ENCODE assay signal across 30 mouse cellular contexts in the genomic region with DNA sequence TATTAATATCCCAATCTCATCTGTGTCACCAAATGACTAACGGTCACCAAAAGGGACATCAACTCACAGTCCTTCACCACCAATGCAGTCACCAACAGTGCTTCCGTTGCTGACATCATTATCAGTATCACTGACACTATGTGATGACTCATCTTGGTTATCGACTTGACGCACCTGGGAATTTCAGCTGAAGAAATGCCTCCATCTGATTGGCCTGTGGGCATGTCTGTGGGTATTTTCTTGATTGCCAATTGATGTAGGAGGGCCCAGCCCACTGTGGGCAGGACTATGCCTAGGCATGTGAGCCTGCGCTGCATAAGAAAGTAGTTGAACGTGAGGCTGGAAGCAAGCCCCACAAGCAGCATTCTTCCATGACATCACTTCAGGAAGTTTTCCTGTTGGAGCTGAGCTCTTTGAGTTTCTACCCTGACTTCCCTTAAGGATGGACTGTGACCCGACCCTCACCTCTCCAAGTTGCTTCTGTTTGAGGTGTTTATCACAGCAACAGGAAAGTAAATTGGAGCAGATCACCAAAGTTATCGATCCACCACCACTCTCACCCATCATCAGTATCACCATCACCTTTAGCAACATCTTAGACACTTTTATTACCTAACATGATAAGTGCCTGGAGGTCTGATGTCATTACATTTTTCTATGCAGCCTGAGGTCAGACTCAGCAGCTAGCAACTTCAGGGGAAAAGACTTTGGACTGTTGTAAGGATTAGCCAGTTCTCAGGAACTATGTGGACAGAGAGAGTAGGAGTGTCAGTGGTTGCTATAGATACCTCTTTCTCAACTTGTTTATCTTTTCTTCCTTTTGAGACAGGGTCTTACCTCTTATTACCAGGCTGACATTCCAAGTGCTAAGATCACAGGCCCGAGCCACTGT. TPM values are rescaled to one million over a fixed set of nuclear protein-coding genes. Genes with fewer than 3 reads are reported as not detected.
DNase-seq lines count a peak whose midpoint lies in the region; ATAC-seq and TF ChIP-seq lines count a peak whose summit lies in the region.
"Had no signal": no experiment of that assay in that cellular context is flagged by ENCODE, and none has a peak within 500 bp of the region (broad histone marks: within the 10 kb centered on the region; RNA-seq: fewer than 3 reads in every experiment).

No protein-coding gene starts in this region.

- no peak overlapping the region for H3K4me3 ChIP-seq in G1E (ENCODE audit: low read depth, low read length)
- H3K4me3 ChIP-seq in liver, embryonic 14.5 days (ENCODE audit: insufficient read depth in 1 of 2, low read depth in 2 of 2, low read length in 2 of 2) = no peak overlapping the region
- H3K4me3 ChIP-seq in heart, embryonic 11.5 days (ENCODE audit: low read depth, low read length) = no peak overlapping the region
- H3K4me3 ChIP-seq in thymus, adult 2 months (ENCODE audit: control insufficient read depth, insufficient read depth, low read length) = no peak overlapping the region
- H3K4me3 ChIP-seq: embryonic facial prominence, embryonic 10.5 days; forebrain, embryonic 10.5 days; hindbrain, embryonic 15.5 days; midbrain, embryonic 12.5 days; neural tube, embryonic 15.5 days had no signal

- peaks cover 14% of the 10 kb centered on the region; the same call in 1 of the 2 replicates for H3K27me3 ChIP-seq in G1E (ENCODE audit: insufficient read depth, low read length)
- no peaks in the 10 kb centered on the region for H3K27me3 ChIP-seq in liver, embryonic 14.5 days (ENCODE audit: control insufficient read depth, insufficient read depth, low read length)
- H3K27me3 ChIP-seq in heart, embryonic 11.5 days (ENCODE audit: control insufficient read depth, insufficient read depth, low read length) = no peaks in the 10 kb centered on the region
- H3K27me3 ChIP-seq in thymus, adult 2 months (ENCODE audit: control insufficient read depth, insufficient read depth, low read length) = no peaks in the 10 kb centered on the region
- H3K27me3 ChIP-seq: hindbrain, embryonic 15.5 days; midbrain, embryonic 12.5 days; neural tube, embryonic 15.5 days had no signal

- no peak for TF ChIP-seq CTCF in G1E (IDR thresholded peaks at IDR 0.05; ENCODE audit: low read depth, low read length)
- TF ChIP-seq CTCF in liver, embryonic 14.5 days (IDR thresholded peaks at IDR 0.05; ENCODE audit: low read depth) = no peak
- TF ChIP-seq CTCF in thymus, adult 2 months (IDR thresholded peaks at IDR 0.05; ENCODE audit: borderline replicate concordance, control insufficient read depth, extremely low read depth, insufficient read depth, low read length, poor library complexity) = no peak

- H3K4me1 ChIP-seq in G1E (ENCODE audit: insufficient read depth, low read depth, low read length) = peaks cover 16% of the 10 kb centered on the region
- peaks cover 0 to 8% of the 10 kb centered on the region in 2 experiments; a peak in 2 of 4 replicates for H3K4me1 ChIP-seq in liver, embryonic 14.5 days (replicated peaks; ENCODE audit: control insufficient read depth in 2 of 2, insufficient read depth in 2 of 2, low read length in 1 of 2)
- peaks cover 8% of the 10 kb centered on the region for H3K4me1 ChIP-seq in heart, embryonic 11.5 days (ENCODE audit: control insufficient read depth, insufficient read depth, low read length)
- no peaks in the 10 kb centered on the region for H3K4me1 ChIP-seq in thymus, adult 2 months (replicated peaks; ENCODE audit: control insufficient read depth, insufficient read depth, low read length)
- H3K4me1 ChIP-seq: midbrain, embryonic 12.5 days had no signal

- peak; percentile 40 for TF ChIP-seq EP300 in liver, embryonic 14.5 days (IDR thresholded peaks at IDR 0.05; ENCODE audit: low read depth)

- peak; percentile 26 for DNase-seq in CD4-positive helper T cell, adult 2 months (ENCODE audit: low read depth, low spot score)
- no peak for DNase-seq in G1E (ENCODE audit: low spot score)
- DNase-seq in induced T-regulatory cell, adult 2 months (ENCODE audit: low read depth) = peak; percentile 59
- DNase-seq in liver, embryonic 14.5 days (ENCODE audit: low read depth in 3 of 3, low spot score in 3 of 3) = peak; percentile 23 to 44 (median 30)
- no peak for DNase-seq in thymus, adult 2 months
- DNase-seq: cerebellum, adult 11-12 months; cerebellum, postnatal 10 days; heart, postnatal 4 days; kidney, adult 8-10 months; kidney, postnatal 10 days; lung, adult 18-20 months; lung, postnatal 10 days; right cerebral cortex, adult 18-20 months; right cerebral cortex, postnatal 4 days had no signal

- no peak for TF ChIP-seq POLR2A in thymus, adult 2 months (IDR thresholded peaks at IDR 0.05; ENCODE audit: control insufficient read depth, extremely low read depth, insufficient read depth, low read length, poor library complexity)

- no peaks in the 10 kb centered on the region for H3K36me3 ChIP-seq in G1E (replicated peaks)
- H3K36me3 ChIP-seq in liver, embryonic 14.5 days (replicated peaks; ENCODE audit: control insufficient read depth, insufficient read depth, low read depth) = no peaks in the 10 kb centered on the region
- H3K36me3 ChIP-seq in heart, embryonic 11.5 days (ENCODE audit: control insufficient read depth, insufficient read depth, low read length) = no peaks in the 10 kb centered on the region
- H3K36me3 ChIP-seq in thymus, adult 2 months (ENCODE audit: control insufficient read depth, insufficient read depth, low read length) = no peaks in the 10 kb centered on the region
- H3K36me3 ChIP-seq: embryonic facial prominence, embryonic 10.5 days; forebrain, embryonic 10.5 days; hindbrain, embryonic 15.5 days; midbrain, embryonic 12.5 days; neural tube, embryonic 15.5 days had no signal

- H3K27ac ChIP-seq in liver, embryonic 14.5 days = no peak overlapping the region
- no peak overlapping the region for H3K27ac ChIP-seq in heart, embryonic 11.5 days (ENCODE audit: low read depth, low read length)
- no peak overlapping the region for H3K27ac ChIP-seq in thymus, adult 2 months (ENCODE audit: control insufficient read depth, insufficient read depth, low read length)
- H3K27ac ChIP-seq: embryonic facial prominence, embryonic 10.5 days; forebrain, embryonic 10.5 days; hindbrain, embryonic 15.5 days; midbrain, embryonic 12.5 days; neural tube, embryonic 15.5 days had no signal

- H3K4me2 ChIP-seq in liver, embryonic 14.5 days (ENCODE audit: low read depth) = no peak overlapping the region
- H3K4me2 ChIP-seq in heart, embryonic 11.5 days = no peak overlapping the region
- H3K4me2 ChIP-seq: hindbrain, embryonic 15.5 days; midbrain, embryonic 12.5 days; neural tube, embryonic 15.5 days had no signal

- no peak overlapping the region for H3K9ac ChIP-seq in liver, embryonic 14.5 days (replicated peaks)
- H3K9ac ChIP-seq in heart, embryonic 11.5 days (ENCODE audit: low read depth, low read length) = no peak overlapping the region
- H3K9ac ChIP-seq: hindbrain, embryonic 15.5 days; midbrain, embryonic 12.5 days; neural tube, embryonic 15.5 days had no signal

- ATAC-seq in G1E (ENCODE audit: extremely low read depth, insufficient number of reproducible peaks, low FRiP score, poor library complexity, severe bottlenecking) = peak; percentile 68
- peak; percentile 35; the same call in 1 of the 2 replicates for ATAC-seq in liver, embryonic 14.5 days (ENCODE audit: insufficient read depth)
- ATAC-seq in erythroid progenitor cell, adult 5-6 weeks (replicated peaks; ENCODE audit: low FRiP score, poor library complexity, severe bottlenecking) = no peak
- ATAC-seq in heart, embryonic 11.5 days (replicated peaks; ENCODE audit: insufficient number of reproducible peaks, low FRiP score, low TSS enrichment) = no peak
- no peak for ATAC-seq in megakaryocyte-erythroid progenitor cell, adult 5-6 weeks (replicated peaks; ENCODE audit: low FRiP score, low TSS enrichment, poor library complexity, severe bottlenecking)
- ATAC-seq: activated CD4-positive, CD25-positive, alpha-beta regulatory T cell, adult 4 months had no signal

- 56% methylated on average over 9 of the region's 9 CpGs for WGBS in liver, embryonic 14.5 days (ENCODE audit: insufficient replicate concordance)
- 54% methylated on average over 9 of the region's 9 CpGs for WGBS in heart, embryonic 11.5 days (ENCODE audit: insufficient replicate concordance)
- WGBS in thymus, adult 2 months = 92% methylated on average over 9 of the region's 9 CpGs

- no peaks in the 10 kb centered on the region for H3K9me3 ChIP-seq in G1E (replicated peaks)
- no peaks in the 10 kb centered on the region for H3K9me3 ChIP-seq in liver, embryonic 14.5 days (ENCODE audit: control insufficient read depth, low read length)
- no peaks in the 10 kb centered on the region for H3K9me3 ChIP-seq in heart, embryonic 11.5 days (replicated peaks; ENCODE audit: control insufficient read depth, low read length)
- H3K9me3 ChIP-seq: embryonic facial prominence, embryonic 10.5 days; forebrain, embryonic 10.5 days; hindbrain, embryonic 15.5 days; midbrain, embryonic 12.5 days; neural tube, embryonic 15.5 days had no signal

RNA-seq across cellular contexts. Expression of a gene that starts 39.4 kb away (rescaled TPM):
- 0.53 and 1.3 TPM in 2 replicates for total RNA-seq in G1E (2014; fragmentation: Nextera tagmentation)
- 0.81 and 1.4 TPM in 2 replicates for total RNA-seq in G1E (2017)
- polyA plus RNA-seq in G1E (2012) = 0.02 and 0.19 TPM in 2 replicates
- polyA plus RNA-seq in liver, embryonic 14.5 days (2012; rRNA removed) = 0.08 and 0.12 TPM in 2 replicates
- polyA plus RNA-seq in liver, embryonic 14.5 days (2014; fragmentation: Nextera tagmentation; extraction: Ambion mirVana) = 0.11 and 0.13 TPM in 2 replicates
- total RNA-seq in erythroid progenitor cell, adult 5-6 weeks (2015; ENCODE audit: low replicate concordance) = 4.7 and 8.0 TPM in 2 replicates
- total RNA-seq in erythroid progenitor cell, adult 5-6 weeks (2017; ENCODE audit: low replicate concordance) = 4.3 and 5.4 TPM in 2 replicates
- 0.36 and 0.39 TPM in 2 replicates for polyA plus RNA-seq in heart, embryonic 11.5 days (2014; fragmentation: Nextera tagmentation; extraction: Ambion mirVana)
- total RNA-seq in megakaryocyte-erythroid progenitor cell, adult 5-6 weeks (2014; fragmentation: Nextera tagmentation) = 0.64 TPM in 1 of 2 replicates, not detected in the other
- 0.11 TPM in 1 of 2 replicates, not detected in the other for total RNA-seq in megakaryocyte-erythroid progenitor cell, adult 5-6 weeks (2017)
- polyA plus RNA-seq in thymus, adult 2 months (2012; rRNA removed) = 29.8 and 36.1 TPM in 2 replicates
- polyA plus RNA-seq: activated CD4-positive, CD25-positive, alpha-beta regulatory T cell, adult 4 months had no signal

RNA-seq across cellular contexts. Expression of a gene that starts 44.9 kb away (rescaled TPM):
- total RNA-seq in G1E (2014; fragmentation: Nextera tagmentation) (not detected in 2 replicates), G1E (2017) (0.05 and 0.17 TPM in 2 replicates)
- not detected in 2 replicates for polyA plus RNA-seq in G1E (2012)
- 0.12 and 0.13 TPM in 2 replicates for polyA plus RNA-seq in liver, embryonic 14.5 days (2012; rRNA removed)
- polyA plus RNA-seq in liver, embryonic 14.5 days (2014; fragmentation: Nextera tagmentation; extraction: Ambion mirVana) = 0.14 and 0.24 TPM in 2 replicates
- 0.42 and 1.1 TPM in 2 replicates for total RNA-seq in erythroid progenitor cell, adult 5-6 weeks (2015; ENCODE audit: low replicate concordance)
- total RNA-seq in erythroid progenitor cell, adult 5-6 weeks (2017; ENCODE audit: low replicate concordance) = 0.39 and 0.83 TPM in 2 replicates
- polyA plus RNA-seq in heart, embryonic 11.5 days (2014; fragmentation: Nextera tagmentation; extraction: Ambion mirVana) = 1.4 and 1.5 TPM in 2 replicates
- total RNA-seq in megakaryocyte-erythroid progenitor cell, adult 5-6 weeks (2014; fragmentation: Nextera tagmentation) = 0.35 TPM in 1 of 2 replicates, not detected in the other
- 0.05 TPM in 1 of 2 replicates, not detected in the other for total RNA-seq in megakaryocyte-erythroid progenitor cell, adult 5-6 weeks (2017)
- 3.8 and 4.6 TPM in 2 replicates for polyA plus RNA-seq in thymus, adult 2 months (2012; rRNA removed)

RNA-seq across cellular contexts. Expression of a gene that starts 58.3 kb away (rescaled TPM):
- not detected in 2 replicates for total RNA-seq in G1E (2014; fragmentation: Nextera tagmentation)
- 0.11 TPM in 1 of 2 replicates, not detected in the other for total RNA-seq in G1E (2017)
- not detected in 2 replicates for polyA plus RNA-seq in G1E (2012)
- polyA plus RNA-seq in liver, embryonic 14.5 days (2012; rRNA removed) = not detected in 2 replicates
- not detected in 2 replicates for polyA plus RNA-seq in liver, embryonic 14.5 days (2014; fragmentation: Nextera tagmentation; extraction: Ambion mirVana)
- total RNA-seq in erythroid progenitor cell, adult 5-6 weeks (2015; ENCODE audit: low replicate concordance) = not detected in 2 replicates
- not detected in 2 replicates for total RNA-seq in erythroid progenitor cell, adult 5-6 weeks (2017; ENCODE audit: low replicate concordance)
- polyA plus RNA-seq in heart, embryonic 11.5 days (2014; fragmentation: Nextera tagmentation; extraction: Ambion mirVana) = not detected in 2 replicates
- not detected in 2 replicates for total RNA-seq in megakaryocyte-erythroid progenitor cell, adult 5-6 weeks (2014; fragmentation: Nextera tagmentation)
- total RNA-seq in megakaryocyte-erythroid progenitor cell, adult 5-6 weeks (2017) = not detected in 2 replicates
- polyA plus RNA-seq in thymus, adult 2 months (2012; rRNA removed) = not detected in 2 replicates
- total RNA-seq: adrenal gland, postnatal 14 days; heart, postnatal 4 days; layer of hippocampus, adult 18-20 months; layer of hippocampus, postnatal 25 days had no signal
- polyA plus RNA-seq: activated CD4-positive, CD25-positive, alpha-beta regulatory T cell, adult 4 months; cortical plate, adult 2 months; embryonic facial prominence, embryonic 10.5 days; forebrain, embryonic 10.5 days; heart, embryonic 16.5 days; hindbrain, embryonic 15.5 days; limb, embryonic 11.5 days; midbrain, embryonic 12.5 days; neural tube, embryonic 15.5 days; stomach, embryonic 14.5 days had no signal

Comparison
In these comparisons a context has a peak if more than half of its experiments do, and no peak if none do; other contexts are left out.
1. DNase-seq: peak in CD4-positive helper T cell, adult 2 months (single experiment), induced T-regulatory cell, adult 2 months (single experiment) and liver, embryonic 14.5 days (3 of 3); none in G1E (single experiment) and thymus, adult 2 months (single experiment).
2. ATAC-seq: peak in G1E (single experiment) and liver, embryonic 14.5 days (single experiment); none in erythroid progenitor cell, adult 5-6 weeks (single experiment), heart, embryonic 11.5 days (single experiment) and megakaryocyte-erythroid progenitor cell, adult 5-6 weeks (single experiment).
3. RNA of a gene that starts 39.4 kb away (polyA plus RNA-seq): 29.8 to 36.1 TPM in thymus, adult 2 months; 0.36 to 0.39 TPM in heart, embryonic 11.5 days, 0.08 to 0.13 TPM in liver, embryonic 14.5 days and 0.02 to 0.19 TPM in G1E; every median in the first group is over 10 times any median in the second.